Mouse (Mus musculus) liver, embryonic 12.5 days (tissue): ENCODE data around the gene Gng12. TPM values are rescaled to one million over a fixed set of nuclear protein-coding genes. Genes with fewer than 3 reads are reported as not detected.
"Not testable (repeated sequence)": the region's sequence is repeated elsewhere in the genome, so short reads cannot be mapped to it uniquely, and the experiment has no call there.

Source experiments
- ATAC-seq: fragments of 200-750 bp; cut with Nextera tagmentation; 2 replicates; pipeline ENCODE4 v1.8.0; 2017; ENCODE audit warnings: moderate number of reproducible peaks, mild to moderate bottlenecking, moderate library complexity
- H3K27ac ChIP-seq: fragments of 300-500 bp; sonication (generic); 2 replicates; pipeline ENCODE4 v1.5.1; 2016; ENCODE audit warnings: mild to moderate bottlenecking
- H3K27me3 ChIP-seq: fragments of 300-500 bp; sonication (generic); replicated peaks from 2 replicates; pipeline ENCODE4 v1.6.1; 2016; ENCODE audit warnings: mild to moderate bottlenecking, moderate library complexity
- H3K36me3 ChIP-seq: fragments of 300-500 bp; sonication (generic); 2 replicates; pipeline ENCODE4 v1.6.1; 2016; ENCODE audit warnings: mild to moderate bottlenecking, moderate library complexity
- H3K4me1 ChIP-seq: fragments of 300-500 bp; sonication (generic); 2 replicates; pipeline ENCODE4 v1.6.1; 2016
- H3K4me2 ChIP-seq: fragments of 300-500 bp; sonication (generic); 2 replicates; pipeline ENCODE4 v1.6.1; 2016; ENCODE audit warnings: mild to moderate bottlenecking, moderate library complexity
- H3K4me3 ChIP-seq: fragments of 300-500 bp; sonication (generic); 2 replicates; pipeline ENCODE4 v1.5.1; 2016; ENCODE audit warnings: mild to moderate bottlenecking, moderate library complexity
- H3K9ac ChIP-seq: fragments of 300-500 bp; sonication (generic); 2 replicates; pipeline ENCODE4 v1.6.1; 2016; ENCODE audit warnings: mild to moderate bottlenecking, moderate library complexity
- H3K9me3 ChIP-seq: fragments of 300-500 bp; sonication (generic); replicated peaks from 2 replicates; pipeline ENCODE4 v1.6.1; 2016; ENCODE audit warnings: mild to moderate bottlenecking, moderate library complexity
- WGBS: fragments of 180-500 bp; shearing (Covaris S2); methylation state at CpG from one replicate; pipeline ENCODE4 v1.1.7; 2016; ENCODE audit not compliant: insufficient replicate concordance; 5-methylcytosine and 5-hydroxymethylcytosine counted together
- polyA plus RNA-seq: library from polyadenylated mRNA; unstranded; fragments of >200 nt; fragmentation: Nextera tagmentation; extraction: Ambion mirVana; gene quantifications from 2 replicates; pipeline ENCODE4 v1.2.1, GENCODE M21; 2016

Gene Gng12
- polyA plus RNA-seq, 1 experiment from 2014 or later, result 35.0 TPM

DNA sequence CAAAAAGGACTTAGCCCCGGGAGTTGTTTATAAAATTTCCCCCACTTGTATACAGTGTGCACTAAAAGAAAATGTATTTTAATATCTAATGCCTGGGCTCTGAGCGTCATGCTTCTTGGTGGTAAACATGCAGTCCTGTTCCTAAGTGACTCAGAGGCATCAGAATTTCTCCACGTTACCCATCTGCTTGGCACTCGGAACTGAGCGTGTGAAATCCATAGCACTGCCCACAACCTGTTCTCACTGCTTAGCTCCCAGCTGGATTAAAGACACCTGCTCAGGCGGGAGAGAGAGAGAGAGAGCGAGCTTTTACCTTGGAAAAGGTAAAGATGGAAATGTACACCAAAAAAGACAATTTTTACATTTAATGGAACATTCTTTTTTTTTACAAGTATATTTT lies 122.8 kb downstream of the Gng12 start:
- H3K9me3 ChIP-seq, H3K27ac ChIP-seq, H3K9ac ChIP-seq, ATAC-seq, H3K4me2 ChIP-seq, H3K4me3 ChIP-seq, H3K27me3 ChIP-seq, H3K36me3 ChIP-seq: not testable (repeated sequence)
- 87% methylated on average over 7 of the region's 7 CpGs for WGBS
- H3K4me1 ChIP-seq, result peaks cover 31% of the 10 kb centered on the region

DNA sequence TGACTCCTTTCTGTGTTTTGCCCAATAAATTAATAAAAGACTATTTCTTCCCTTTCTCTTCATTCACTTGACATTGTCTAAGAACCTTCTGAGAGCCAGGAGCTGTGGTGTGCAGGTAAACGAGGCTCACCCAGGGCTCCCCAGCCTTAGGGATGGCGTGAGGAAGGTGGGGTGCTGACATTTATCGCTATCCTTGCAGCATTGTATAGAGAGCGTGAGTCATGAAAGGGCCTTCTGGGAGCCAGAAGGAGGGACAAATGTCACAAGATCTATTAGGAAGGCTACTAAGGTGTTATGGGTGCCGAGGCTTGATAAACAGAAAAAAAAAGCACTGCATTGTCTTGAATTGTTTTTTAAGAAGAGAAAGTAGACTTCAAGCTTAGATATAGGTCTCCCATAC lies 125.1 kb downstream of the Gng12 start:
- H3K27ac ChIP-seq, result no peak overlapping the region
- H3K4me2 ChIP-seq, result no peak overlapping the region
- WGBS, result 79% methylated on average over 5 of the region's 5 CpGs
- peaks cover 8% of the 10 kb centered on the region for H3K4me1 ChIP-seq
- no peak for ATAC-seq
- no peaks in the 10 kb centered on the region for H3K9me3 ChIP-seq
- H3K36me3 ChIP-seq, result 0 out of 2 replicates have a peak, but pooled peaks cover 3% of the 10 kb centered on the region
- no peak overlapping the region for H3K9ac ChIP-seq
- no peak overlapping the region for H3K4me3 ChIP-seq
- no peaks in the 10 kb centered on the region for H3K27me3 ChIP-seq

DNA sequence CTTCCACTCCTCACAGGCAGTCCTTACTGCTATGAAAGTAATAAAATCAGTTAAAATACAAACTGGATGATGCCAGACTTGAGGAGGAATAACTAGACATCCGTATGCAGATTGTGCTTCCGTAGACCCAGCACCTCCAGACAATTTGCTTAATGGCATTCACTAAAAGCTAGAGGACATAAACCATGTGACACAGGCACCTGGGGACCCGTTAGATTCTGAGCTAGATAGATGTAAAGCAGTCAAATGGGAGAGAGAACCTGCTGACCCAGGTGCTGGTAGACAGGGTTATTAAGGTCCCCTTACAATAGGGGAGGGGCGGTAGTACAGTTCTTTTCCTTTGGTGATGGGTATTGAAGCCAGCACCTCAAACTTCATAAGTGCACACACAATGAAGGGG lies 127.5 kb downstream of the Gng12 start:
- 75% methylated on average over 4 of the region's 4 CpGs for WGBS
- H3K9ac ChIP-seq, result no peak overlapping the region
- no peak overlapping the region for H3K4me2 ChIP-seq
- H3K27me3 ChIP-seq, result no peaks in the 10 kb centered on the region
- 0 out of 2 replicates have a peak, but pooled peaks cover 3% of the 10 kb centered on the region for H3K36me3 ChIP-seq
- H3K4me3 ChIP-seq, result no peak overlapping the region
- H3K27ac ChIP-seq, result no peak overlapping the region
- no peak for ATAC-seq
- H3K9me3 ChIP-seq, result no peaks in the 10 kb centered on the region
- peaks cover 21% of the 10 kb centered on the region for H3K4me1 ChIP-seq

DNA sequence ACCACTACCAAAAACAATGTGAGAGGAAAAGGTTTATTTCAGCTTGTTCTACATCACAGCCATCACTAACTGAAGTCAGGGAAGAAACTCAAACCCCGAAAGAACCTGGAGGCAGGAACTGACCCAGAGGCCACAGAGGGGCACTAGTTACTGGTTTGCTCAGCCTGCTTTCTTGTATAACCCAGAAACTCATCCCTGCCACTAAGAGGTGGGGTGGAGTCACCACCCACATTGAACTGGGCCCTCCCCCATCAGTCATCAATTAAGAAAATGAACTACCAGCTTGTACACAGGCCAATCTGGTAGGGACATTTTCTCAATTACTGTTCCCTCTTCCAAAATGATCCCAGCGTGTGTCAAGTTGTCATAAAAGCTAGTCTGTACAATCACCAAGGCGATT lies 130.5 kb downstream of the Gng12 start:
- H3K27me3 ChIP-seq, result no peaks in the 10 kb centered on the region
- H3K9ac ChIP-seq, result no peak overlapping the region
- no peak overlapping the region for H3K27ac ChIP-seq
- peaks cover 40% of the 10 kb centered on the region for H3K4me1 ChIP-seq
- H3K9me3 ChIP-seq, result no peaks in the 10 kb centered on the region
- no peak overlapping the region for H3K4me3 ChIP-seq
- no peak overlapping the region for H3K4me2 ChIP-seq
- no peak for ATAC-seq
- H3K36me3 ChIP-seq, result 0 out of 2 replicates have a peak, but pooled peaks cover 3% of the 10 kb centered on the region
- 70% methylated on average over 3 of the region's 3 CpGs for WGBS

DNA sequence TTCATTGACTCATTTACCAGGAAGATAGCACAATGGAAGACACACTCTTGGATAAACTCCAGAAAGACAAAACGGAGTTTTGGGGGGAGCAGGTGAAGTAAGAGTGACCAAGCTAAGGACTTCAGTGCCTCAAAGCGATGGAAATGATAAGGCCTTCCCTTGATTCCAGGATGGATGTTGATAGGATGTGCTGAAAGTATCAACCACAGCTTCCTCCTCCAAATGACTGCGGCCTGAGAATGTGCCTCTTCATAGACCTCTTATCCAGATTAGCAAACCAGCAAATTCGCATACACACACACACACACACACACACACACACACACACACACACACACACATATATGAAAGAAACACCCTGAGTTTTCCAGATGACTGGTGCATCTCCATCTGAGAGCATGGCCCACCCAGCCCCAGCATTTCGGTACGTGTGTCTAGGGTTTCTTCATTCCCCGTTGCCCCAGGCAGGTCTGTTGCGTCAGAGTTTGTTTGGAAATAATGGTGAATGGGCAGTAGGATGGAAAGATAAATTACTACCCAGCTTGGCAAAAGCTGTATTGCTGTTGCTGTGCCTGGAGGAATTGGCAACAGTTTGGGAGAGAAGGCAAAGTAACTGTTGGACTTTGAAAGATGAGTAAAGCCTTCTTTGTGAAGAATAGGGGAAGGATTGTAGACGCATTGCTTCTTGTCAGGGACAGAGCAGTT lies 131.4 kb downstream of the Gng12 start:
- WGBS, result 55% methylated on average over 9 of the region's 9 CpGs
- no peak for ATAC-seq
- no peak overlapping the region for H3K27ac ChIP-seq
- peaks cover 43% of the 10 kb centered on the region for H3K4me1 ChIP-seq
- 0 out of 2 replicates have a peak, but pooled peaks cover 1% of the 10 kb centered on the region for H3K36me3 ChIP-seq
- no peak overlapping the region for H3K4me2 ChIP-seq
- no peaks in the 10 kb centered on the region for H3K9me3 ChIP-seq
- no peaks in the 10 kb centered on the region for H3K27me3 ChIP-seq
- no peak overlapping the region for H3K4me3 ChIP-seq
- no peak overlapping the region for H3K9ac ChIP-seq

DNA sequence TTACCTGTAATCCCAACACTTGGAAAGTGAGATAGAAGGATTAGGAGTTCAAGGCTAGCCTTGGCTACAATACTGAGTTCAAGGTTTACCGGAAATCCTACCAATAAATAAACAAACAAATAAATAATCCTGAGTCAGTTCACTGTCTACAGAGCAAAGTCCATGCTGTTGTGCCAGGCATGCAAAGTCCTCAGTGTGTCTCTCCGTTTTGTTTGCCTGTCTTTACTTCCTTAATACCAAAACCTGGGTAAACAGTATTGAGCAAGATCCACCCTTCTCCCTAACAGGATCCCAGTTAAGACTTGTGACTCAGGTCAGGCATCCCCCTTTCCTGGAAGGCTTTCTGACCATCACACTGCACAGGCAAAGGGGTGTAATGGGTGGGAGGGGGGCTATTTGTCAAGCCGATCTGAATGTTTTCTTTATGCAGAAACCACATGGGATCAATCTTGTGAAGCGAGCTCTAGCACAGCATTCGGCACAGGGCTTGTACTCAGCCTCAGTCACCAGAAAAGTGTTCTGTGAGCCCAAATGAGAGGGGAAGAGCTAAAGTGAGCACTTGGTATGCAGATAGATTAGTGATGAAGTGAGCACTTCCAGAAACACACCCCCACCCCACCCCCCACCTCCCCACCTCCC lies 133.2 kb downstream of the Gng12 start:
- H3K27ac ChIP-seq, result no peak overlapping the region
- H3K9ac ChIP-seq, result no peak overlapping the region
- WGBS, result 42% methylated on average over 5 of the region's 5 CpGs
- H3K4me1 ChIP-seq, result peaks cover 58% of the 10 kb centered on the region
- H3K36me3 ChIP-seq, result peaks cover 15% of the 10 kb centered on the region
- no peak for ATAC-seq
- no peaks in the 10 kb centered on the region for H3K27me3 ChIP-seq
- no peak overlapping the region for H3K4me2 ChIP-seq
- H3K4me3 ChIP-seq, result no peak overlapping the region
- H3K9me3 ChIP-seq, result no peaks in the 10 kb centered on the region

DNA sequence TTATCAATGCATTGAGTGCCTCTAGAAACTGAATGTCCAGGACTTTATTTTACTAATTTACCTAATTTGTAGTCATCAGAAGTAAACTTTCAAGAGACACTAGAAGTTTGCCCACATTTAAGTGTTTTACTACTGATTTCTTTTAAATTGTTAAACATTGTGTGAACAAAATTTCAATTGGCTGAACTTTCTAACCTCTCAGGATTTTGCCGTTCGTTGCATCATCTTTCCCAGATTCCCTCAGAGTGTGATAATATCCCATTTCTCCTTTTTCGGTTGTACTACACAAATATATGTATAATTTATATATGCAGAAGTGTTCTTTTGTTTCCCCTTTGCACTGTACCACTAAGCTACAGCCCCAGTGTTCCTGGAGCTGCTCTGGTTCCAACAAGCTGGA lies 133.8 kb downstream of the Gng12 start:
- ATAC-seq, result no peak
- Histone ChIP-seq H3K27ac (no peak overlapping the region), H3K4me2 (no peak overlapping the region), H3K36me3 (peaks cover 20% of the 10 kb centered on the region), H3K4me1 (peaks cover 62% of the 10 kb centered on the region), H3K27me3 (no peaks in the 10 kb centered on the region), H3K9me3 (no peaks in the 10 kb centered on the region), H3K4me3 (no peak overlapping the region), H3K9ac (no peak overlapping the region)
- WGBS, result 46% methylated on average over 3 of the region's 3 CpGs

DNA sequence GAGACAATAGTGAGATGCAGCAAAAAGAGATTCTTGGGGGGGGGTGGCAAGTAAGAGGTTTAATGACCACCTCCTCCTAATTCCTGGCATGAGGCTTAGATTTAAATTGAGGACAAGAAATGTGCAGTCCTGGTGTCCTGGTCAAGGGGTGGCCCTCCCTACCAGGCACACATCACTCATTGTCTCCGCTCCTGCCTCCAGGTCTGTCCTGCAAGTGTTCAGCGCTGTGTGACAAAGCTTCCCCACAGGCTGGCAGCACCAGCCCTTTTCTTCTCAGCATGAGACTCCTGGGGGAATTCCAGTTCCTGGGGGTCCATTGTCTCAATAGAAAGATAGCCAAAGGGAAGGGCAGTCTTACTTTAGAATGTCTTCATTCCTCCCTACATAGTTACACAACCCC lies 134.2 kb downstream of the Gng12 start:
- ATAC-seq, result no peak
- no peaks in the 10 kb centered on the region for H3K27me3 ChIP-seq
- 60% methylated on average over 2 of the region's 2 CpGs for WGBS

DNA sequence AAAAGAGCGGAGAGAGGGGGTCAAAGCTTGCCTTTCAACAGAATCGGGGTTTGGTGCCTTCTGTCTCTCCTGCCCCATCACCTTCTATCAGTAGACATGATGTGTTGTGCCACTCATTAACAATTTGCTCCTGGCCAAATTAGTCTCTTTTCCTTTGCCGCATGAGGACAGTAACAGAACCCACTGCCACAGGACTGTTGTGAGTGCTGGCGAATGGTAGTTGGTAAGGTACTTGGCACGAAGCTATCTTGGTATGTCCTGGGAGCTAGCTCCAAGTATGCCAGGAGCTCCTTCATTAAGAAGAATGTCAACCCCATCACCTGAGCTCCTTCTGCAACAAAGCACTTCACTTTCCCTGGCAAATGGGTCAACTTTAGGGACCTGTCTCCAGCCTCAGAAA lies 134.6 kb downstream of the Gng12 start:
- ATAC-seq, result no peak
- no peak overlapping the region for H3K9ac ChIP-seq
- WGBS, result 76% methylated on average over 5 of the region's 5 CpGs

More for the DNA sequence above, 134.2 kb downstream of the Gng12 start:
- Histone ChIP-seq H3K4me3 (no peak overlapping the region), H3K36me3 (peaks cover 22% of the 10 kb centered on the region), H3K9ac (no peak overlapping the region), H3K4me2 (no peak overlapping the region), H3K9me3 (no peaks in the 10 kb centered on the region), H3K4me1 (peaks cover 64% of the 10 kb centered on the region), H3K27ac (0 out of 2 replicates have a peak overlapping the region, but pooled peaks have one; percentile 1)

DNA sequence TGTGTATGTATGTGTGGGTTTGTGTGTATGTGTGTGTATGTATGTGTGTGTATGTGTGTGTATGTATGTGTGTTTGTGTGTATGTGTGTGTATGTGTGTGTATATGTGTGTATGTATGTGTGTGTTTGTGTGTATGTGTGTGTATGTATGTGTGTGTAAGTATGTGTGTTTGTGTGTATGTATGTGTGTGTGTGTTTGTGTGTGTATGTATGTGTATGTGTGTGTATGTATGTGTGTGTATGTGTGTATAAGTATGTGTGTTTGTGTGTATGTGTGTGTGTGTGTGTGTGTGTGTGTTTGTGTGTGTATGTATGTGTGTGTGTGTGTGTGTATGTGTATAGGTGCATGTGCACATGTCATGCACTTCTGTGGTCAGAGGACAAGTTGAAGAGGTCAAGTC lies 136.4 kb downstream of the Gng12 start:
- Histone ChIP-seq H3K4me1 (peaks cover 58% of the 10 kb centered on the region), H3K36me3 (peaks cover 27% of the 10 kb centered on the region), H3K27ac (0 out of 2 replicates have a peak overlapping the region, but pooled peaks have one; percentile 51)
- H3K4me2 ChIP-seq, H3K9me3 ChIP-seq, ATAC-seq, H3K4me3 ChIP-seq, H3K9ac ChIP-seq, H3K27me3 ChIP-seq: not testable (repeated sequence)

More for the DNA sequence above, 134.6 kb downstream of the Gng12 start:
- Histone ChIP-seq H3K27me3 (no peaks in the 10 kb centered on the region), H3K9me3 (no peaks in the 10 kb centered on the region), H3K36me3 (peaks cover 27% of the 10 kb centered on the region), H3K27ac (0 out of 2 replicates have a peak overlapping the region, but pooled peaks have one; percentile 1), H3K4me1 (peaks cover 67% of the 10 kb centered on the region), H3K4me2 (no peak overlapping the region), H3K4me3 (no peak overlapping the region)

DNA sequence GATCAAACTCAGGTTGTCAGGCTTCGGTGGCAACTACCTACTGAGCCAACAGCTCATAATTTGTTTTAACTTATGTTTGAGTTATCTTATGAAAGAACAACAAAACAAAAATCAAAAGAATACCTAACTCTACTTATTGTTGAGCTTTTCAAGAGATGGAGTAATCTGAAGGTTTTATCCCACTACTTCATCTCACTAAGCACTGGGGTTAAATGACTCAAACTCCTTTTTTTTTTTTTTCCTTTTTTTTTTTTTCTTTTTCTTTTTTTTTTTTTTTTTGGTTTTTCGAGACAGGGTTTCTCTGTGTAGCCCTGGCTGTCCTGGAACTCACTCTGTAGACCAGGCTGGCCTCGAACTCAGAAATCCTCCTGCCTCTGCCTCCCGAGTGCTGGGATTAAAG lies 136.8 kb downstream of the Gng12 start:
- not testable (repeated sequence) for H3K4me2 ChIP-seq, H3K27me3 ChIP-seq, H3K4me3 ChIP-seq, H3K9me3 ChIP-seq, H3K9ac ChIP-seq, ATAC-seq
- WGBS, result 94% methylated on average over 3 of the region's 4 CpGs
- H3K4me1 ChIP-seq, result peaks cover 58% of the 10 kb centered on the region
- H3K27ac ChIP-seq, result 0 out of 2 replicates have a peak overlapping the region, but pooled peaks have one; percentile 51
- H3K36me3 ChIP-seq, result peaks cover 27% of the 10 kb centered on the region

DNA sequence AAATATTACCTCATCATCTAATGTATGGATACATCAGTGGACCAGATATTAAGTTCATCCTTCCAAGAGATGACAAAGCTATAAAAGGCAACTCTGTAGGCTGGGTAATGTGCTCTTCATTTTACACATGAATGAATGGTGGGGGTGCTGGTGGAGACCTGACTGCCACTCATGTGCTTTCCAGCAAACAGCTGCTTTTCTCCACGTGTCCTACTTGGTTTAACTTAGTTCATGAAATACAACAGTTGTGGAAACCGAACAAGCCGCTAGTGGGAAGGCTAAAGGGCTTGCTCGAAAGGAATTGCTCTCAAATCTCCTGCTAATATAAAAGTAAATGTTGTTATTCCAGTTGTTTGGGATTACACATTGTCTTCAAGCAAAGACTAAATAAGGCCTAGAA lies 137.4 kb downstream of the Gng12 start:
- Histone ChIP-seq H3K9ac (peak overlapping the region; percentile 77), H3K36me3 (peaks cover 27% of the 10 kb centered on the region), H3K27me3 (no peaks in the 10 kb centered on the region), H3K4me1 (peaks cover 58% of the 10 kb centered on the region), H3K4me2 (peak overlapping the region; percentile 78), H3K9me3 (no peaks in the 10 kb centered on the region), H3K27ac (peak overlapping the region; percentile 98), H3K4me3 (peak overlapping the region; percentile 61)
- no peak for ATAC-seq
- WGBS, result 62% methylated on average over 4 of the region's 4 CpGs
